Mouse (Mus musculus): ENCODE results near the gene Abhd16a. TPM values are rescaled to one million over a fixed set of nuclear protein-coding genes. Genes with fewer than 3 reads are reported as not detected.

The Abhd16a gene
- polyA plus RNA-seq, 1 experiment from 2014 or later: 94.8 TPM

DNA sequence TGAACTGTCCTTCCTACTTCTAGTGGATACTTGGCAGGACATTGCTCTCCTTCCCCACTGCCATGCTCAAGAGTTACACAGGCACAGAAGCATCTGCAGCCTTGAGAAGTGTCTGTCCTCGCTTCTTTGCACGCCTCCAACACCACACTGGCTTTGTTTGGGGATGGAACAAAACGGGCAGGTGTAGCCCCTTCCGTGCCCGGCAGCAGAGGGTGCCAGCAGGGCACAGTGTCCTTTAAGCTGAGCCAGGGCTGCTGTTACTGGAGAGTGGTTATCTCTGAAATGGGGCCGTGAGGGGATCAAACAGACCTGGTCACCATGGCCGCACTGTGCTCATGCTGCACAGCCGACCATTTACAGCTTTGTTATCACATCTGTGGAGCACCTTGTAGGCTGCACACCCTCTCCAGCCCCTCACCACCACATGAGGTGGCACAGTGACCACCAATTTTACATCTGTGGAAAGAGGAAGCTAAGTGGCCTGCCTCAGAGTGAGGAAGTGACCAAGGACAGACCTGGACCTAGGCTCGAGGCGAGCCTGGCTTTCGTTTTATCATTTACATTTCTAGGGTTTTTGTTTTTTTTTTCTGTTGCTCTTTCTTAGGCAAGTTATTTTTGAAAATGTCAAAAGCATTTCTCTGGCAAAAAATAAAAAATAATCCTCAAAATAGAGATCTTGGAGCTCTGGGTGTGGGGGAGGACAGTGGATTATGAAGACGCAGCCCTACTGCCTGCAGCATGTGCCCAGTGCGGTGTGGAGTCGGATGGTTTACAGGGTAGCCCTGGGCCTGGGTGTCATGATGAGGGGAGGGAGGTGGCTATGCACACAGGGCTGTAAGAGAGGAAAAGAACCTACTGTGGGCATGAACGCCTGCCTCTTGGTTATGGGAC, 5.7 kb downstream of the Abhd16a start:
- Histone ChIP-seq H3K9ac (no peak overlapping the region), H3K36me3 (peaks cover 67% of the 10 kb centered on the region)
- no peak for ATAC-seq (ENCODE audit: borderline replicate concordance, extremely low read depth, low FRiP score, low TSS enrichment)

DNA sequence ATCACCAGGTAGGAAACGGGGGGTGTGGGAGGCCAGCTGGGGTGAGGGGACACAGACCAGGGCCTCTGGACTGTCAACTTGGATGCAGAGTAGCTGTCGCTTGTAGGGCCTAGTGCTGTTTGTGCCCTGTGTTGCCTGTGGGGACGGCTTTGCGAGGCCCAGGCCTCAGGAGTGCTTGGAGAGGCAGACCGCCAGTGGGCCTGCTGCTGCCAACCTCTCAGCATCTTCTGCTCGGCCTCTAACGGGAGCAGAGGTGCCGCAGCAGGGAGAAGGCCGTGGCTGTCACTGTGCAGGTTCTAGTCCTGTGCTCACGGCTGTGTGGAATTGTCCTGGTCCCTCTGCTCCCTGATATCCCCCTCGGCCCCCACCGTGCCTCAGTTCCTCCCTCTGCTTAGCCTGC, 7.5 kb downstream of the Abhd16a start:
- peaks cover 76% of the 10 kb centered on the region for H3K36me3 ChIP-seq
- H3K4me1 ChIP-seq: no peaks in the 10 kb centered on the region
- H3K27ac ChIP-seq: no peak overlapping the region
- ATAC-seq (ENCODE audit: borderline replicate concordance, extremely low read depth, low FRiP score, low TSS enrichment): no peak
- no peak overlapping the region for H3K4me2 ChIP-seq
- no peak overlapping the region for H3K4me3 ChIP-seq
- H3K9me3 ChIP-seq: no peaks in the 10 kb centered on the region
- no peaks in the 10 kb centered on the region for H3K27me3 ChIP-seq
- 83% methylated on average over 12 of the region's 12 CpGs for WGBS
- no peak overlapping the region for H3K9ac ChIP-seq

More for the DNA sequence above, 5.7 kb downstream of the Abhd16a start:
- 84% methylated on average over 15 of the region's 15 CpGs for WGBS
- Histone ChIP-seq H3K9me3 (no peaks in the 10 kb centered on the region), H3K27me3 (no peaks in the 10 kb centered on the region), H3K4me3 (no peak overlapping the region), H3K27ac (no peak overlapping the region), H3K4me2 (no peak overlapping the region), H3K4me1 (peaks cover 12% of the 10 kb centered on the region)

DNA sequence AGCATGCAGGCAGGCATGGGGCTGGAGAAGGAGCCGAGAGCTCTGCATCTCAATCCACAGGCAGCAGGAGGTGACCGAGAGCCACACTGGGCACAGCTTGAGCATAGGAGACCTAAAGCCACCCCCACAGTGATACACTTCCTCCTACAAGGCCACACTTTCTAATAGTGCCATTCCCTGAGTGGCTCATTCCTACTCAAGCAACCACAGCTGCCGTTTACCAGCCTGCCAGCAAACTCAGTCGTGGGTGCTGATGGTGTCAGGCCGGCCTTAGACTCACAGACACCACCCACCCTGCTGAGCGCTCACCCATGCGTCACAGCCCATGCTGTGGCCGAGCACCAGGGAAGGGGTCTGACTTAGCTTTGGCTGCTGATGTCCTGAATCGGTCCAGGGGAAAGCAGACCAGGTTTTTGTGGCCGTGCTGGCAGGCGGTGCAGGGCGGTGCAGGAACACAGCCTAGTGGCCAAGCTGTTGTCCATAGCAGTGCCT, 8.1 kb downstream of the Abhd16a start:
- Histone ChIP-seq H3K27me3 (no peaks in the 10 kb centered on the region), H3K4me1 (no peaks in the 10 kb centered on the region), H3K27ac (no peak overlapping the region), H3K9ac (no peak overlapping the region), H3K9me3 (no peaks in the 10 kb centered on the region), H3K36me3 (peaks cover 77% of the 10 kb centered on the region), H3K4me2 (no peak overlapping the region), H3K4me3 (no peak overlapping the region)
- no peak for ATAC-seq (ENCODE audit: borderline replicate concordance, extremely low read depth, low FRiP score, low TSS enrichment)
- WGBS: 88% methylated on average over 12 of the region's 12 CpGs

DNA sequence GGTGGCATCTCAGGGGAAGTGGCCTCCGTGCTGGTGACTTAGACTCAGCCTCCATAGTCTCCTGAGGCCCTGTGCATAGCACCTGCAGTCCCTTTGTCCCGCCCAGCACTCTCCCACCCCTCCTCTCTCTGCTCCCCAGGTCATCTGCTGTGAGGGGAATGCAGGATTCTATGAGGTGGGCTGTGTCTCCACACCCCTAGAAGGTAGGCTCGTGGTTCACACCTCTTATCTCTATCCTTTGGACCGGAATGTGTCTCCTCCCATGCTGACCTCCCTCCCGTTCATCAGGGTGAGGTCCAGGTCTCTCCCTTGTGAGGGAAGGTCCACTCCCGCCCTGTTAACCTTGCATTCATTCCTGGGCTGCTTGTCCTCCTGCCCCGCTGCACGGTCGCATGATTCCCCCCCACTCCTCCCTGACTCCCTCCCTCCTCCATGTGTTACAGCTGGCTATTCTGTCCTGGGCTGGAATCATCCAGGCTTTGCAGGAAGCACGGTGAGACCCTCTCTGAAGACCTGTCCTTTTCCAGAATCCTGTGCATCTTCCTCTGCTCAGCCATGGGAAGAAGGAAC, 11.2 kb downstream of the Abhd16a start:
- Histone ChIP-seq H3K9ac (no peak overlapping the region), H3K27me3 (no peaks in the 10 kb centered on the region), H3K4me2 (no peak overlapping the region), H3K9me3 (no peaks in the 10 kb centered on the region), H3K4me3 (no peak overlapping the region), H3K27ac (no peak overlapping the region), H3K4me1 (no peaks in the 10 kb centered on the region), H3K36me3 (peaks cover 69% of the 10 kb centered on the region)
- 58% methylated on average over 10 of the region's 10 CpGs for whole genome bisulfite sequencing
- no peak for ATAC-seq (ENCODE audit: borderline replicate concordance, extremely low read depth, low FRiP score, low TSS enrichment)

DNA sequence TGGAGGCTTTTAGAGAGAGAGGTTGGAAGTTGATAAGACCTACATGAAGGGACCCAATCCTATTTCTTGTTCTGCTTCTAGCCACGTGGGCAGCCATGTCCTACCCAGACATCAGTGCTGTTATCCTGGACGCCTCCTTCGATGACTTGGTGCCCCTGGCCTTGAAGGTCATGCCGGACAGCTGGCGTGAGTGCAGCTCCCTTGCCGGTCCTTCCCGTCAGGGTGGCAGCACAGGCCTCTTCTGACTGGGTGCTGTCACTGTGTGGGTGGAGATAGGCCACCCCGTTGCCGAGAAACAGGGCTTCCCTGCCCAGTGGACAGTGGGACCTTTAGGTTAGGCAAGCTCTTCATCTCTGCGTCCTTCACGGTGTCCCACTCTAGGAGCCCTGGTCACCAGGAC, 12.1 kb downstream of the Abhd16a start:
- Histone ChIP-seq H3K4me2 (no peak overlapping the region), H3K27me3 (no peaks in the 10 kb centered on the region), H3K4me1 (no peaks in the 10 kb centered on the region), H3K36me3 (peaks cover 62% of the 10 kb centered on the region), H3K27ac (no peak overlapping the region), H3K9me3 (no peaks in the 10 kb centered on the region), H3K4me3 (no peak overlapping the region), H3K9ac (no peak overlapping the region)
- 85% methylated on average over 11 of the region's 11 CpGs for WGBS
- no peak for ATAC-seq (ENCODE audit: borderline replicate concordance, extremely low read depth, low FRiP score, low TSS enrichment)

DNA sequence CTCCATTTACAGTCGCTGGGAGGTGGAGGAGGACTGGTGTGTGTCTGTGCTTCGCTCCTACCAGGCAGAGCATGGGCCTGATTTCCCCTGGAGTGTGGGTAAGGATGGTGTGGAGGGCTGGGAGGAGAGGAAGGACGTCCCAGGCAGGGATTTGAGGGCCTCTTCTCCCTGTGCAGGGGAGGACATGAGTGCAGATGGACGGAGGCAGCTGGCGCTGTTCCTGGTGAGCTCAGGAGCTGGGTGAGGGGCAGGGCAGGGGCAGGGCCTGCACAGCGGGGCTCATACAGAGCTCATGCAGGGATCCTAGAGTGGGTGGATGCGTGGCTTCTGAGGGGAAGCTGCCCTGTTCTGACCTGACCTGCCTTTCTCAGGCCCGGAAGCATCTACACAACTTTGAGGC, 13.2 kb downstream of the Abhd16a start:
- Histone ChIP-seq H3K36me3 (peaks cover 51% of the 10 kb centered on the region), H3K9ac (no peak overlapping the region)
- WGBS: 63% methylated on average over 8 of the region's 8 CpGs

DNA sequence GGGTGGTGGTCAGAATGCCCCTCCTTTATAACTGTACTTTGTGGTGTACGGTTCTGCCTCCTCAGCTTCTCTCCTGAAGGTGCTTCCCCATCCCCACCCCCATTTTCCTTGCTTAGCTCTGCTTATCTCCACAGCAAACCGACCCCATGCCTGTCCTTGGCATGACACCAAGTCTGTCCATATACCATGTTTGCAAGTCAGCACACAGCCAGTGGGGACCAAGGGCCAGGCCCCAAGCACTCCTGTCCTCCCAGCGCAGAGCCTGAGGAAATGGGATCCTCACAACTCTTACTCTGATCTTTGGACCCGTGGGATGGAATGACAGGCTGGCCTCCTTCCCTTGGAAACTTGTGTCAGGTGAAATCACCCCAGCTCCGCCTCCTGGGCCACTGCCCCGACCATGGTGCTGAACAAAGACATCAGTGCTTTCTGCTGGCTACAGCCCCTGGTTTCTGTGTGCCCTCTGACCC, 14.2 kb downstream of the Abhd16a start:
- WGBS: 52% methylated on average over 6 of the region's 6 CpGs
- Histone ChIP-seq H3K9me3 (no peaks in the 10 kb centered on the region), H3K9ac (no peak overlapping the region), H3K4me1 (no peaks in the 10 kb centered on the region), H3K27ac (no peak overlapping the region), H3K4me3 (no peak overlapping the region), H3K36me3 (peaks cover 43% of the 10 kb centered on the region), H3K27me3 (no peaks in the 10 kb centered on the region), H3K4me2 (no peak overlapping the region)
- ATAC-seq (ENCODE audit: borderline replicate concordance, extremely low read depth, low FRiP score, low TSS enrichment): no peak

More for the DNA sequence above, 13.2 kb downstream of the Abhd16a start:
- H3K9me3 ChIP-seq: no peaks in the 10 kb centered on the region
- no peak for ATAC-seq (ENCODE audit: borderline replicate concordance, extremely low read depth, low FRiP score, low TSS enrichment)
- H3K4me3 ChIP-seq: no peak overlapping the region
- H3K4me2 ChIP-seq: no peak overlapping the region
- no peak overlapping the region for H3K27ac ChIP-seq
- H3K4me1 ChIP-seq: no peaks in the 10 kb centered on the region
- H3K27me3 ChIP-seq: no peaks in the 10 kb centered on the region

DNA sequence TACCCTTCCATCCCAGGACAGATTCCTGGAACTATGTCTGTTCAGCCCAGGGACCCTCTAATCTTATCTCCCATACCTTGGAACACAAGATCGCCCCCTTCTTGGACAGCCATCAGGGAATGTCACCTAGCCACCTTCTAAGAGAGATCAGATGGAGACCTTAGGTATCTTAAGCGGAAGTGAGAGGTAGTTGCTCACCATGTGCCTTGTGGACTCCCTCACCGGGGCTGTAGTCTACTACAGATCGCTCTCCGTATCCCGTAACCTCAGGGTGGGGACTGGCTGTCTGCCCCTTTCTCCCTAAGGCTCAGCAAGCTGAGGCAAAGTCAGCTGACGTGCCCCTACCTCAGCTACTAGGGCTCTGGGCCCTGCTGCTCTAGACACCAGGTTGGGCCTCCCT, 15.0 kb downstream of the Abhd16a start:
- 91% methylated on average over 7 of the region's 7 CpGs for WGBS
- H3K27me3 ChIP-seq: no peaks in the 10 kb centered on the region
- no peak overlapping the region for H3K4me2 ChIP-seq
- no peak overlapping the region for H3K9ac ChIP-seq
- H3K36me3 ChIP-seq: peaks cover 34% of the 10 kb centered on the region
- no peak overlapping the region for H3K4me3 ChIP-seq
- H3K27ac ChIP-seq: no peak overlapping the region
- H3K4me1 ChIP-seq: no peaks in the 10 kb centered on the region
- no peaks in the 10 kb centered on the region for H3K9me3 ChIP-seq
- ATAC-seq (ENCODE audit: borderline replicate concordance, extremely low read depth, low FRiP score, low TSS enrichment): no peak

DNA sequence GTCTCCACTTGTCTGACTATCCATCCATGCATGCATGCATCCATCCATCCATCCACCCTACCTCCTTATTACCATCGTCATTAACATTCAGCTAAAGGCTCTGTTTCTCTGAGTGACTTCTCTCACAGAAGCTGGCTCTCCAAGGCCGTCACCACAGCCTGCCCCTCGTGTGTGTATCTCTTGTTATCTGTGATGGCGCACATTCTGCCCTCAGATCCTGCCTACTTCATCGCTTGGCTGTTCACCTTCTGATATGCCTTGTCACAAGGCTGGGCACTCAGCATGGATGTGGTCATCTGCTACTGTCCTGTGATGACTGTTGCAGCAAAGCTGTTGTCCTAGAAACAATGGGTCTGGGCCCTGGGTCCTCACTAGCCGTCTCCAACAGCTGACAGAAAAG, 15.7 kb downstream of the Abhd16a start:
- Histone ChIP-seq H3K36me3 (peaks cover 33% of the 10 kb centered on the region), H3K9ac (no peak overlapping the region), H3K4me1 (no peaks in the 10 kb centered on the region), H3K27me3 (no peaks in the 10 kb centered on the region), H3K27ac (no peak overlapping the region), H3K4me3 (no peak overlapping the region), H3K9me3 (no peaks in the 10 kb centered on the region), H3K4me2 (no peak overlapping the region)
- WGBS: 57% methylated on average over 6 of the region's 6 CpGs
- ATAC-seq (ENCODE audit: borderline replicate concordance, extremely low read depth, low FRiP score, low TSS enrichment): no peak

DNA sequence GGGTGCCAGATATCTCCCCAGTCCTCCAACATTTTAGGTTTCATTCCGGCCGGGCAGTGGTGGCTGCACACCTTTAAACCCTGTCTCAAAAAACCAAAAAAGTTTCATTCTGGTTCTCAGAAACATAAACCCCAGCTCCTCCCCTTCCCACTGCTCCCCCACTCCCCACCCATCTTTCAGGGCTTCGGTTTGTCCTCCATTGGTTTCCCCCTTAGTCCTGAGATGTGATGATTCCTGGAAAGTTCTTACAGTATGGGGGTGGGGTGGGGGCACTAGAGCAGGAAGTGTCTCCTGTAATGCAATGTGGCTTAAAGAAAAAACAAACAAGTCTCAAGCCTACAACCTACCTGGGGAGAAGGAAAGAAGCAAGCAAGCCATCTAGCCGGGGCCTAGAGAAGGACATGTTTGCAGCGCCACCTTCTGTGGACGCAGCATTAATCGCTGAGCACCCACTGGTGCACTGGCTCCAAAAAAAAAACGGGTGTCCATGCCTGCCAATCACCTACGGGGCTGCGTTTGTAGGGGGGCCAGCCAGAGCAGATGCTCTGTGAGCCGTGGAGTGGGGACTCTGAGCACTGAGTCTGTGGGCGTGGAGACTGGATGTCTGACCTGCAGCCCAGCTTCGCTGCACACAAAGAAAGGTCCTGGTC, 16.8 kb downstream of the Abhd16a start:
- H3K9ac ChIP-seq: no peak overlapping the region
- H3K4me3 ChIP-seq: no peak overlapping the region
- H3K27ac ChIP-seq: no peak overlapping the region
- no peak overlapping the region for H3K4me2 ChIP-seq
- peaks cover 29% of the 10 kb centered on the region for H3K36me3 ChIP-seq
- no peaks in the 10 kb centered on the region for H3K27me3 ChIP-seq
- no peaks in the 10 kb centered on the region for H3K9me3 ChIP-seq
- WGBS: 25% methylated on average over 13 of the region's 13 CpGs
- no peak for ATAC-seq (ENCODE audit: borderline replicate concordance, extremely low read depth, low FRiP score, low TSS enrichment)
- no peaks in the 10 kb centered on the region for H3K4me1 ChIP-seq

DNA sequence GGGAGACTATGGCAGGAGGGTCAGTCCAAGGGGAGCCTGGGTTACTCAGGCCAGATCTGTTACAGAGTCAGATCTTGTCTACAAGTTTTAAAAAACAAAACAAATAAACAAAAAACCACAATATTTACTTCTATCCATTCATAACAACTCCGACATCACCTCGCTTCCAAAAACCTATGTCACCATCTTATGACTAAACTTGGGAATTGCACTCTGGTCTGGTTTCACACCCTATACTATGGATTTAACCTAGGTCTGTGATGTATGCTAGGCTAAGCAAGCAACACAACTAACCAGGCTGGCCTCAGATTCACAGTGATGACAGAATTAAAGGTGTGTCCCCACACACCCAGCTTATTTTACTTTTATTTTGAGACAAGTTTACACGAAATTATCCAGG, 17.5 kb downstream of the Abhd16a start:
- ATAC-seq (ENCODE audit: borderline replicate concordance, extremely low read depth, low FRiP score, low TSS enrichment): no peak
- Histone ChIP-seq H3K9me3 (no peaks in the 10 kb centered on the region), H3K36me3 (peaks cover 22% of the 10 kb centered on the region), H3K9ac (no peak overlapping the region), H3K4me3 (no peak overlapping the region), H3K4me1 (no peaks in the 10 kb centered on the region), H3K4me2 (no peak overlapping the region), H3K27me3 (no peaks in the 10 kb centered on the region), H3K27ac (no peak overlapping the region)
- 51% methylated on average over 3 of the region's 3 CpGs for WGBS

DNA sequence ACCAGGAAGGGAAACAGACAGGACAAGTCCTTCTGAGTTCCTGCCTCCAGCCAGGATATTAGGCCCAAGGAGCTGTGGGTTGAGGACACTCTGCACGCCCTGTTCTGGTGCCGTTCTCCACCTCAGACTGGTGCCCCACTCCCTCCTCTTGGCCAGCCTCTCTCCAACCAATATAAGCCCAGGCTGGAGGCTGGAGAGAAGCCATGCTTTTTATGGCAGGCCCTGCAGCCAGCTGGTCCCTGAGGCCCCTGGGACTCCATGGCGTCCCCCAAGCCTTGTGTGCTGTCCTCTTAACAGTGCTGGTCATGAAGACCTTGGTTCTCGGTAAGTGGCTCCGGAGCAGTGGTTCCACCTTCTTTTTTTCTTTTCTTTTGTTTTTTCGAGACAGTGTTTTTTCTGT, 19.0 kb downstream of the Abhd16a start, which contains the start of gene Ly6g5c:
TSS of gene Ly6g5c (plus strand) at position 183 of the 400 bp plus-strand sequence.
- Histone ChIP-seq H3K4me3 (no peak within 1 kb of the TSS), H3K9ac (no peak within 1 kb of the TSS), H3K9me3 (no peaks in the 10 kb centered on the region), H3K4me2 (no peak within 1 kb of the TSS), H3K4me1 (no peaks in the 10 kb centered on the region), H3K36me3 (peaks cover 7% of the 10 kb centered on the region), H3K27ac (no peak within 1 kb of the TSS), H3K27me3 (no peaks in the 10 kb centered on the region)
- WGBS: 88% methylated on average over 6 of the region's 6 CpGs
- ATAC-seq (ENCODE audit: borderline replicate concordance, extremely low read depth, low FRiP score, low TSS enrichment): no peak

Data from lung, embryonic 15.5 days (tissue).